Mouse (Mus musculus) CD4-positive, CD25-positive, alpha-beta regulatory T cell, adult 2 months (primary cell): ENCODE measurements around the gene Ltbp1.

Source experiments
- DNase-seq: peaks from one replicate; pipeline ENCODE4 v3.0.0-alpha.2; 2012; ENCODE audit warnings: low read depth, low spot score

Gene Ltbp1

DNA sequence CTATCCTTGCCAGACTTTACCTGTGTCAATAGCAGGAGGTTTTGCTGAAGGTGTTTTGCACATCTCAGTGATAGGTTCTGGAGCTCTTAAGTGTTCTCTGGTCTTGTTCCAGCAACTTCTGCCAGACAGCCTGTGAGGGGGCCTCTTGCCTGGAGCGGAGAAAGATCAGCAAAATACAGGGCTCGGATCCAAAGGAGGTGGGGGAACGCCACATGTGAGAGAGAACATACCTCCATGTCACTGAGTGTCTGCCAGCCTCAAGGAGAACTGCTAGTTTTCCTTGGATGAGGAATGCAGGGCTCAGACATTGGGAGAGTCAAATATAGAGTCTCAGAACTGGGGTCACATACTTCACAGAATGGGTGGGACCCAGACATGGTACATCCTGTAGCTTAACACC, 230.4 kb downstream of the Ltbp1 start:
- no peak for DNase-seq

GRCm38 (mm10) chr17:75236543-75236942, 231.2 kb downstream of the Ltbp1 start:
- no peak for DNase-seq

DNA sequence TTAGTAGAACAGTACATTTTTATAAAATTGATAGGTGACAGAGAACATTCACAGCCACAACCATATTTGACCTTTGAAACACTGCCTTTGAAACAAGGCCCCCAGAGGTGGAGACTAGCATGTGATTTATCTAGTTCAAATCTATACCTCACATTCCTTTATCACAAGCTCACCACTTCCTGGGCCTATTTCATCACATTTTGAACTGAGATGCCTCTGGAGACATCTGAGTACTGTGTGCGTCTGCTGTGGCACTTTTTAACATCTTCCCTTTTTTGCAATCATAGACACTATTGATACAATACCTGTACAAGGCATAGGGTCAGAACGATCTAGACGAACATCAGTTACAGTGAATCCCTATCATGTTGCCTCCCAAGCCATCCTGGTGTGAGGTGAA, 232.1 kb downstream of the Ltbp1 start:
- DNase-seq, result peak; percentile 42

GRCm38 (mm10) chr17:75238655-75239054, 233.3 kb downstream of the Ltbp1 start:
- no peak for DNase-seq

DNA sequence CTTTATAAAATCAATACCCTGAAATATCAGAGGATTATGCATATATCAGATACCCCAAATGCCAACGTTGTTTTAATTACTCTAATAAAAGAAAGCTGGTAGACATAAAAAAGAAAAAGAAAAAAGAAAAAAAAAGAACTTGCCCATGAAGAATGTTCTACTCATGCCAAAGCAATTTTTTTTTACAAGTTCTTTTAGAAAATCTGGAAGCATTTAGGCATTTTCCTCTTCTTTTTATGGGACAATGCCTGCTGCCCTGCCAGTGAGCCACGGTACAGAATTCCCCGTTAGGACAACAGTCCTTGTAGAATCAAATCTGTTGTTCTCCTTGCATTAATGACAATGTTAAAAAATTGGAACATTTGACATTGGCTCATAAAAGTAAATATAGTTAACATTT, 234.2 kb downstream of the Ltbp1 start:
- DNase-seq, result no peak

DNA sequence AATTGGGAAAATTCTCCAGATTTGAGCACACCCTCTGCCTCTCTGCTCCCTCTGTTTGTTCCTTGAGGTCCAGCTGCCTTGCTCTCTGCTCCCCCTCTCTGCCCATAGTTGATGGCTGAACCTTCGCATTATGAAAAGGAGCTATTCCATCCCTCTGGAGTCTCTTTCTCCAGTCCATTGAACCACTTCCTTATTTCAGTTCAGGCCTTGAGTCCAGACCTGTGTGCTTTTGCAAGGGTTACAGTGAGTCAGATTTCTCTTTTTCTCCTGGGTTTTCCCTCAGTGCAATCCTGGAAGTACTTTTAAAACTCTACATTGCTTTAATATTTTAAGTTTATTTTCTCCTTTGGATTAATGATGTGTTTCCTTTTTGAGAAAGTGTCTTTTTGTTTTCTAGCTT, 236.7 kb downstream of the Ltbp1 start:
- no peak for DNase-seq

DNA sequence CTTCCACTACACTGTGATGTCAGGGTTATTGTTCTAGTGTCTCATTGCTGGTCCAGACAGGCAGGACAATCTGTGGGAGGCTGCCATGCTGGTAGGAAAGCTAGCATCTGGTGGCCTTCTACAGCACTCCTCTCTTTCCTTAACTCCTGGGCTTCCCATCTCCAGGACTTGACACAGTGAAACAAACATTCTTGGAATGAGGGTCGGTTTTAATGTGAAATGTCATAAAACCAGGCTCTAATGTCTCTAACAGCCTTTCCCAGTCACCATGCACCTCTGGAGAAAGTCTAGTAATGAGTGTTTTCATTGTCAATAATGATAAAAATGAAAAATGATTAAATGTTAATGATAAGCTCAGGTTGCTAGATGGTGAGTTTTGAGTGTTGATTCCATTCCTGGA, 237.9 kb downstream of the Ltbp1 start:
- DNase-seq, result no peak

DNA sequence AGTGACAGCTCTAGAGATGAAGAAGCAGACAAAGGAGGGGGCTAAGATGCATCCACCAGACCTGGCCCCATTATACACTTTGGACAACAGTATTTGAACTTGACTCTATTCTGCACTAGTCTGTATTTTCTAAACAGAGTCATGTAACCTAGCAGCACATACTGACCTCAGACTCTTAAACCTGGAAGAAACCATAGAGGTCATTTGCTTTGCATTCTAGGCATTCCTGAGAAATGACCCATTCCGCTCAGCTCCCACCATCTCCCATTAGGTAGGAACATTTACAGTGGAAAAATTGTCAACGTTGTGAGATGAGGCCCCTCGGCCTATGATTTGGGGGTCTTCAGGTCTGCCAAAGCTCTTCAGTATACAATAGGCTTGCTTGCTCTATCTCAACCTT, 238.8 kb downstream of the Ltbp1 start:
- DNase-seq, result no peak

- no peak for DNase-seq
Observed at GRCm38 (mm10) chr17:75245085-75245484, 239.7 kb downstream of the Ltbp1 start.

DNA sequence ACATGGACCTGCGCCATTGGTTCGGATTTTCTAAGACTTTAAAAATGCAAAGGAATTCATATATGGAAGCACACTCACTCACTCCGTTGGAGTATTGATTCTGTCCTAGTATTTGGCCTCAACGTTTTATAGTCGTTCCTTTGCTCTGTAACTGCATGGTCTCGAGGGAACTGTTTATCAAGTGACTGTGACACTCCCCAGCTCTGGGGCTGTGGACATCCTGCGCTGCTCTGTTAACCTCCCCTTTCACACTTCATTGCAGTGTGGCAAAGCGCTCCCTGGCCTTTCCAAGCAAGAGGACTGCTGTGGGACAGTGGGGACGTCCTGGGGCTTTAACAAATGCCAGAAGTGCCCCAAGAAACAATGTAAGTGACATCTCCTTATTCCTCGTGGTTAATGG, 243.3 kb downstream of the Ltbp1 start:
- no peak for DNase-seq

DNA sequence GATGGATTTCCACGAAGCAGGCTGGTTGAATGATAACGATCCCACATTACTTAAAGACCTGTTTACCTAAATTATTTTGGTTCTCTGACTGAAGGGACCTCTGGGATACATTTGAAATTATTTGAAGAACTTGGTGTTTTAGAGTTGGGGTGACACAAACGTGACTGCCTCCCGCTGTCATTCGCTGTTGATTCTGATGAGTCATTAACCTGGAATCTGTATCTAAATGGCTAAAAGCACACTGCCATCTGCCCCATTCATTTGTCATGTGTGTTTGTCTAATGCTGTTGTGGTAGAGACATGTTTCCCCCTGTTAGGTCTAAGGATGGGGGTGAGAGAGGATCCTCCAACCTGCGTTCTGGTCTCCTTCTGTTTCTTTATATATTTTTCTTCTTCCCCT, 245.2 kb downstream of the Ltbp1 start:
- DNase-seq, result no peak

DNA sequence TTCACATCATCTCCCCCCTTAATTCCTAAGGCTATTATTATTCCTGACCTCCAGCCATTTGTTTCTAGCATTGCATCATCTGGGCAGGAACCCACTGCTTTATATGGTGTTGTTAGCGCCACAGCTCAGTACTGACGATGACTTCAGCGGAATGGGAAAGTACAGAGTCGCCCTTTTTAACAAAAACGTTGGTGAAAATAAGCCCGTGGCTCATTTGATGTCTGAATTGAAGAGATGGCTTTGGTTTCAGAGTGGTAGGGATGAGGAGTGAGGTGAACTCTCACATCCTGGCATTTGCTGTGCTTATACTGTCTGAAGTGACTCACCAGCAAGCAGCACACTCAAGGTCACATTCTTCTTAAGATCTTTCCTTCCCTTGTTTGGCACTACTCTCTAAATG, 245.7 kb downstream of the Ltbp1 start:
- peak; percentile 11 for DNase-seq

GRCm38 (mm10) chr17:75252540-75252939, 247.2 kb downstream of the Ltbp1 start:
- no peak for DNase-seq

DNA sequence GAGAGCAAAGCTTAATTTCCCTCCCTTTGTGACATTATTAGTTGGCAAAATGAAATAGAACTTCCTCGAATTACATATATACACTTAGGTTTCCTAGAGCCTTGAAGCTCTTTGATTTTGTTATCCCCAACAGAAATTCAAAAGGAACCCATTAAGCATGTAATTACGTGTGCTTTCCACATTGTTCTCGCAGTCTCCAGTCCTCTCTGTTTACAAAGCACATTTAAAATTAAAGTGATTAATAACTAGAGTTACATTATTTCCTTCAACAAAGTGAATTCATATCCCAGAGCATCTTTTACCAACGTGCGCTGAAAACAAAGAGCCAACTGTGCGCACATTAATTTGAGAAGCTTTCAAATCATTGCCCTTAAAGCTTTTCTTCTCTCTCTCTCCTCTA, 249.5 kb downstream of the Ltbp1 start:
- no peak for DNase-seq

- no peak for DNase-seq
Observed at GRCm38 (mm10) chr17:75255967-75256366, 250.6 kb downstream of the Ltbp1 start.

GRCm38 (mm10) chr17:75258427-75258826, 253.1 kb downstream of the Ltbp1 start:
- no peak for DNase-seq

DNA sequence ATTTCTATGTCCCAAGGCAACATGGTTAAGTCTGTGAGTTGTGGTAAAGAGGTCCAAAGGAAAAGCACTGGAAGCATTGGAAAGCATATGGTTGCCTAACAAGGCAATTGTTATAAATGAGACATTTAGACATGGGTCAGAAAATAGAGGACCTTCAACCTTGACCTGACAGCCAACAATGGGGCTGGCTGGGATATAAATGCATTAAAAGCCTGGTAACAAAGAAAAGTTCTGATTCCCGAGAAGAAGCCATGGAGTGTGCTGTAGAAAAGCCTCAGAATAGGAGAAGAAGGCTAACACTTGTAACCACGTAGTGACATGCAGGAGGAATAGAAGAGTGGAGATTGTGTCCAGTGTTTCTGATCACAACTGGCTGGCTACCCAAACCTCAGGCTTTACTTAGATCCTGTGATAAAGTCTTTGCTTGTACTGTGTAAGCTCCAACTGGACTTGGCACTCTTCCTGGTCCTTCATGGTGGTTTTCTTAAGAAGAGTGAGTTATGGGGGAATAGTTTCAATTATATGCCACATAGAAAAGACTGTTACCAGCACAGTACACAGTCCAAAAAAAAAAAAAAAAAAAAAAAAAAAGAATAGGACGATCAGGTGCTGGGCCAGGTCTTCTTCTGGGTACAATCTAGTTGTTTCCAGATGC, 258.1 kb downstream of the Ltbp1 start:
- no peak for DNase-seq

- no peak for DNase-seq
Observed at GRCm38 (mm10) chr17:75268506-75268905, 263.1 kb downstream of the Ltbp1 start.

DNA sequence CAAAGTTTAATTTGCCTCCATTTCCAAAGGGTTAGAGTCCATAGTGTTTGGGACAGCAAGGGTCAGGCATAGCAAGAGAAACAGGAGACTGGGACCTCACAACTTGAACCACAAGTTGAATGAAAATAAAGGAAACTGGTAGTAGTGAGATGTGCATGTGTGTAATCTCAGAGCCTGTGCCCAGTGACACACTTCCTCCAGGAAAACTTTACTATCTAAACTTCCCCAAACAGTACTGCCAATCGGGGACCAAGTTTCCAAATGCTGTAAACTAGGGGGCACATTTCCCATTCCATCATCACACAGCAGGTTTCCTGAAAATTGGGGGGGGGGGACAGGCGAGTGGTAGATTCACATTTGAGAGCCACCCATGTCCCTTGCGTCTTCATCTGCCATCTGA, 267.1 kb downstream of the Ltbp1 start:
- DNase-seq, result no peak

- no peak for DNase-seq
Observed at GRCm38 (mm10) chr17:75273272-75273671, 267.9 kb downstream of the Ltbp1 start.

DNA sequence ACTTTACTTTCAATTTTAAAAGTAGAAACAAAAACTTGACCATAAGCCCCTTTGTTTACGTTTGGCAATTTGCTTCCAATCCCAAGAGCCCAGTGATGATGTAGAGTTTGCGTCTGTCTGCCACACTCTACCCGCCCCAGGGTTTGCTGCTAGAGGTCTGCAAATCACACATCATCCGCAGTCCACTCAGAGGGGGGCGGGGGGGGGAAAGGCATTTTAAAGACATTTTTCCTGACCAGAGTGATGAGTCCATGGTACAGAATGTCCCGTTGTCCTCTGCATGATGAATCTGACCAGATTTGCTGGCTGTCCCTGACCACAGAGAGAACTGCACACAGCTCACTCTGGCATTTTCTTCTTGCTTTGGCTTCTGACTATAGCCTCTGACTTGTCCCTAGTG, 269.9 kb downstream of the Ltbp1 start:
- DNase-seq, result no peak

GRCm38 (mm10) chr17:75278106-75278505, 272.7 kb downstream of the Ltbp1 start:
- DNase-seq, result no peak

DNA sequence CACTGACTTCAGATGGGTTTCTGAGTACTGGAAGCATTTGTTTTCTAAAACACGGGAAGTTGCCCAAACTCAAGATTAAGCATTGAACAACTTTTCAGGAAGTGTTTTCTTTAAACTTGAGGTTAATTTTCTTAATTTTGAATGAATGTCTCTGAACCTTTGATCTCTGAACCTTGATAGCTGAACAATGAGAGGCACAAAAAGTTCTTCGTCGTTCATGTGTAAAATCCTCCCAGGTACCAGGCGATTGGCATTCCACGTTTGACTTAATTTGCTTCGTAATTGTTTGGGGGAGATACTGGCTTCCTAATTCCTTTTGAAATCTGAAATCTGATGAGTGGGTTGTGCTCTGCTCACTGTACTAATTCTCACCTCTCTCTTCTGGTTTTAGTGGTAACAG, 273.2 kb downstream of the Ltbp1 start:
- no peak for DNase-seq

- DNase-seq, result no peak
Observed at GRCm38 (mm10) chr17:75281345-75281744, 276.0 kb downstream of the Ltbp1 start.
